Mouse (Mus musculus): ENCODE data around the gene Naif1.

DNA sequence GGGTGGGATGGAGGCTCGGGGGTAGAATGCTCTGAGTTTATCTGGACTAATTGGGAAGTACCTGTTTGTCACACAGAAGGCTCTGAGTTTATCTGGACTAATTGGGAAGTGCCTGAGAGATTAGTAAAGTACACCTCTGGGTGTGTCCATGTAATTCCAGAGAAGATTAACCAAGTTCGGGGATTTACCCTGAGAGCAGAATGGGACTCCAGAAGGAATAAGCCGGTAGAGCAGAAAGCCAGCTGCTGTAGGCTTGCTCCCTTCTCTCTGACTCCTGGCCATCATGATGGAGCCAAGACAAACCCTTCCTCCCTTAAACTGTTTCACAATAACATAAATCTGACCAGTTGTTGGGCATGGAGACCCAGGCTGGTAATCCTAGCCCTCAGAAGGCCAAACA is 25.5 kb upstream of the Naif1 start:
- no peak for TF ChIP-seq POLR2A (IDR thresholded peaks at IDR 0.05; ENCODE audit: insufficient read depth, low read depth, low read length)
- TF ChIP-seq CTCF (IDR thresholded peaks at IDR 0.05) = no peak
- TF ChIP-seq EP300 (IDR thresholded peaks at IDR 0.05; ENCODE audit: insufficient read depth, low read depth, low read length) = no peak

Data from heart, adult 2 months (tissue).